ENCODE assay signal across 10 mouse cellular contexts in the genomic region with DNA sequence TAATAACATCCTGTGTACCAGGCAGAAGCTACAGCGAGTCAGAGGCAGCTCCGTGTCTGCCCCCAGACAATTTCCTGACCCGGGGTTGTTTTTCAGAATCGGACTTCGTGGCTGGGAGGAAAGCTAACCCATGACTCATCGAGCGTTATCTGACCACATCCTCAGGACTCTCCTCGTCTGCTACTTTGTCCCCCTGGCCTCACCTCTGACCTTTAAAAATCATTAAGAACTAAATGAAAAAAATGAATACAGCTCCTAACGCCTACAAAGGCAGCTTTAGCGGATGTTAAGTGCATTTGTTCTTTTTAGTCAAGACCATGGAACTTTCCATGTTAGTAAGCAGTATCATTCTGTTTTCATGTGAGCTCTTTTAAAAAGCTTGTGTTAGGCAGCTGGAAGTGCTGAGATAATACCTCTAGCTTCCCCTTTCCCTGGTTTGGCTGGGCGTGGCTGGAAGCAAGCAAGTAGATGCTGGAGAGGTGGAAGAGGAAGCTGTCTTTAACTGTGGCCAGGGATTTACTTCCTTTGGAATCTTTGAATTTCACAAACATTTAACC. TPM values are rescaled to one million over a fixed set of nuclear protein-coding genes. Genes with fewer than 3 reads are reported as not detected.
DNase-seq lines count a peak whose midpoint lies in the region; ATAC-seq and TF ChIP-seq lines count a peak whose summit lies in the region.
"Had no signal": no experiment of that assay in that cellular context is flagged by ENCODE, and none has a peak within 500 bp of the region (broad histone marks: within the 10 kb centered on the region; RNA-seq: fewer than 3 reads in every experiment).

No protein-coding gene starts in this region.

- H3K9me3 ChIP-seq in CH12.LX (replicated peaks; ENCODE audit: low read length) = no peaks in the 10 kb centered on the region
- H3K9me3 ChIP-seq: embryonic facial prominence, embryonic 12.5 days; neural tube, embryonic 13.5 days had no signal

- no peaks in the 10 kb centered on the region for H3K27me3 ChIP-seq in CH12.LX (replicated peaks)
- H3K27me3 ChIP-seq: embryonic facial prominence, embryonic 12.5 days; neural tube, embryonic 13.5 days had no signal

- peak; percentile 78 for ATAC-seq in inflammation-experienced regulatory T-cells, adult 6 months

- TF ChIP-seq CTCF in CH12.LX (conservative IDR thresholded peaks at IDR 0.05 in 1 of 2, IDR thresholded peaks at IDR 0.05 in 1 of 2; ENCODE audit: low read depth in 2 of 2, low read length in 2 of 2) = no peak

- peak; percentile 55 for DNase-seq in CH12.LX (ENCODE audit: extremely low read depth)
- peak; percentile 52 for DNase-seq in adrenal gland, postnatal 14 days
- peak; percentile 17 for DNase-seq in lung, postnatal 14 days
- DNase-seq in testis, postnatal 14 days (ENCODE audit: low spot score) = no peak
- DNase-seq in frontal cortex, postnatal 25 days (ENCODE audit: low spot score in 2 of 2) = no peak
- DNase-seq in cerebellum, adult 11-12 months = no peak
- DNase-seq in frontal cortex, adult 2 months (ENCODE audit: extremely low spot score in 1 of 2, low spot score in 1 of 2) = no peak

- in situ Hi-C loops in CH12.LX (cut with MboI; ENCODE audit: low pct_ligation_motif_present, low pct_unique_long_range_greater_than_20kb, low sequenced_read_pairs) = no loop called here

- 0 out of 2 replicates have a peak, but pooled peaks have one; percentile 11 for TF ChIP-seq EP300 in CH12.LX (IDR thresholded peaks at IDR 0.05; ENCODE audit: low read length)

- TF ChIP-seq RAD21 in CH12.LX (IDR thresholded peaks at IDR 0.05; ENCODE audit: low read depth, low read length) = no peak; the same call in 1 of the 2 replicates

- H3K36me3 ChIP-seq in CH12.LX (replicated peaks in 1 of 2; ENCODE audit: control insufficient read depth in 1 of 2, insufficient read depth in 1 of 2, low read length in 1 of 2) = no peaks in the 10 kb centered on the region
- H3K36me3 ChIP-seq: embryonic facial prominence, embryonic 12.5 days; neural tube, embryonic 13.5 days had no signal

- no peak overlapping the region for H3K9ac ChIP-seq in CH12.LX (ENCODE audit: insufficient read depth, low read depth)
- H3K9ac ChIP-seq: embryonic facial prominence, embryonic 12.5 days; neural tube, embryonic 13.5 days had no signal

- dilution Hi-C loops in CH12.LX (cut with MboI; ENCODE audit: extremely low pct_ligation_motif_present, extremely low pct_unique_long_range_greater_than_20kb, low sequenced_read_pairs) = no loop called here

- no peak for TF ChIP-seq POLR2A in CH12.LX (IDR thresholded peaks at IDR 0.05; ENCODE audit: low read depth, low read length)

- peaks cover 14 to 28% of the 10 kb centered on the region in 2 experiments for H3K4me1 ChIP-seq in CH12.LX (ENCODE audit: control insufficient read depth in 1 of 2, insufficient read depth in 2 of 2)

- H3K79me2 ChIP-seq in CH12.LX (replicated peaks; ENCODE audit: control insufficient read depth, extremely low read depth, insufficient read depth, poor library complexity, severe bottlenecking) = no peaks in the 10 kb centered on the region

- peak overlapping the region; percentile 3; the same call in 1 of the 2 replicates for H3K4me2 ChIP-seq in CH12.LX (ENCODE audit: insufficient read depth, low read depth, poor library complexity, severe bottlenecking)
- H3K4me2 ChIP-seq: embryonic facial prominence, embryonic 12.5 days; neural tube, embryonic 13.5 days had no signal

- H3K27ac ChIP-seq in CH12.LX (ENCODE audit: insufficient read depth, low read depth) = no peak overlapping the region
- H3K27ac ChIP-seq: embryonic facial prominence, embryonic 12.5 days; neural tube, embryonic 13.5 days had no signal

- no peak overlapping the region for H3K4me3 ChIP-seq in CH12.LX (replicated peaks in 1 of 3; ENCODE audit: low read depth in 2 of 3, low read length in 2 of 3, poor library complexity in 1 of 3)
- H3K4me3 ChIP-seq: embryonic facial prominence, embryonic 12.5 days; neural tube, embryonic 13.5 days had no signal

TF ChIP-seq in CH12.LX, 34 proteins besides CTCF, POLR2A, EP300 and RAD21:
- TF ChIP-seq JUN (IDR thresholded peaks at IDR 0.05; ENCODE audit: insufficient read depth, low read depth, low read length) (peak; percentile 34; the same call in 1 of the 2 replicates), JUND (conservative IDR thresholded peaks at IDR 0.05; ENCODE audit: low read depth, low read length) (0 out of 2 replicates have a peak, but pooled peaks have one; percentile 44), ETS1 (conservative IDR thresholded peaks at IDR 0.05; ENCODE audit: low read depth, low read length) (peak; percentile 37; the same call in 1 of the 2 replicates), CHD1 (IDR thresholded peaks at IDR 0.05; ENCODE audit: low read depth, low read length) (no peak)
TF ChIP-seq in CH12.LX: peak in this region for 3.

RNA-seq across cellular contexts. Expression of gene Mmd, which starts 24.3 kb away (rescaled TPM):
- total RNA-seq in CH12.LX (2012; rRNA removed) (10.3 and 13.8 TPM in 2 replicates), CH12.LX (2014; rRNA removed) (60.4 and 70.5 TPM in 2 replicates)
- polyA plus RNA-seq in CH12.LX (2012; ENCODE audit: insufficient read length, low read depth) = 36.1 and 39.8 TPM in 2 replicates
- 68.3 and 87.3 TPM in 2 replicates for total RNA-seq in adrenal gland, postnatal 14 days (2021)
- 10 to 100 TPM; 29.9 to 31.2 (median 30.7) TPM for polyA plus RNA-seq in inflammation-experienced regulatory T-cells, adult 6 months (2017; shearing (Covaris generic))
- polyA plus RNA-seq in frontal cortex, adult 2 months (2012; rRNA removed) = 141 and 148 TPM in 2 replicates

RNA-seq across cellular contexts. Expression of gene Gm45716, which starts 37.5 kb away (rescaled TPM):
- total RNA-seq in CH12.LX (2012; rRNA removed) = 3.0 and 4.4 TPM in 2 replicates
- 9.4 and 9.9 TPM in 2 replicates for total RNA-seq in CH12.LX (2014; rRNA removed)
- 14.7 and 15.9 TPM in 2 replicates for polyA plus RNA-seq in CH12.LX (2012; ENCODE audit: insufficient read length, low read depth)
- total RNA-seq in adrenal gland, postnatal 14 days (2021) = 2.9 and 3.5 TPM in 2 replicates
- polyA plus RNA-seq in inflammation-experienced regulatory T-cells, adult 6 months (2017; shearing (Covaris generic)) = 1 to 10 TPM; 6.1 to 7.8 (median 7.5) TPM
- 9.4 and 10.3 TPM in 2 replicates for polyA plus RNA-seq in frontal cortex, adult 2 months (2012; rRNA removed)

Comparison
In these comparisons a context has a peak if more than half of its experiments do, and no peak if none do; other contexts are left out.
1. DNase-seq: peak in CH12.LX (single experiment), adrenal gland, postnatal 14 days (single experiment) and lung, postnatal 14 days (single experiment); none in testis, postnatal 14 days (single experiment), frontal cortex, postnatal 25 days (0 of 2), cerebellum, adult 11-12 months (single experiment) and frontal cortex, adult 2 months (0 of 2).